Mouse (Mus musculus): ENCODE results near the gene Tent5c. TPM values are rescaled to one million over a fixed set of nuclear protein-coding genes. Genes with fewer than 3 reads are reported as not detected.

Gene Tent5c
- polyA plus RNA-seq, 2 experiments: 44.1 to 73.8 TPM

DNA sequence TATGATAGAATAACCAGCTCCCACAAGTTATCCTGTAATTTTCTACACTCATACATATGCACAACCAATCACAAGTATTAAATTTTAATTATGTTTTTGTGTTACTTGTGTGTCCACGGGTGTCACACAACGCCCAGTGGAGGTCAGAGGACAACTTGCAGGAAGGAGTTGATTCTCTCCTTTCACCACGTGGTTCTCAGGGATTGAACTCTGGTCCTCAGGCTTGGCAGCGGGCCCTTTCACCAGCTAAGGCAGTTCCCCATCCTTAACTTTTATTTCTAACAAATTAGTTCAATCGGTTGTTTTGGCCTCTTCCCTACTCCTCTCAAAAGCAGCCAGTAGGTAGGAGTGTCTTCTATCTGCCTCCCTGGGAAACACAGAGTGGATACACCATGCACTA lies 24.5 kb downstream of the Tent5c start:
- no peak overlapping the region for H3K9ac ChIP-seq (replicated peaks)
- no peaks in the 10 kb centered on the region for H3K4me1 ChIP-seq (replicated peaks; ENCODE audit: control insufficient read depth in 2 of 2, insufficient read depth in 2 of 2, low read length in 1 of 2)
- no peak for ATAC-seq (ENCODE audit: insufficient read depth)
- H3K9me3 ChIP-seq (ENCODE audit: control insufficient read depth, low read length): no peaks in the 10 kb centered on the region
- H3K27me3 ChIP-seq (ENCODE audit: control insufficient read depth, insufficient read depth, low read length): no peaks in the 10 kb centered on the region
- 81% methylated on average over 5 of the region's 5 CpGs for WGBS (ENCODE audit: insufficient replicate concordance)
- no peak overlapping the region for H3K4me2 ChIP-seq (ENCODE audit: low read depth)
- H3K4me3 ChIP-seq (ENCODE audit: insufficient read depth in 1 of 2, low read depth in 2 of 2, low read length in 2 of 2): no peak overlapping the region
- TF ChIP-seq CTCF (IDR thresholded peaks at IDR 0.05; ENCODE audit: low read depth): no peak
- TF ChIP-seq EP300 (IDR thresholded peaks at IDR 0.05; ENCODE audit: low read depth): no peak
- no peak for DNase-seq (ENCODE audit: low read depth in 3 of 3, low spot score in 3 of 3)
- peaks cover 25% of the 10 kb centered on the region for H3K36me3 ChIP-seq (replicated peaks; ENCODE audit: control insufficient read depth, insufficient read depth, low read depth)
- no peak overlapping the region for H3K27ac ChIP-seq

DNA sequence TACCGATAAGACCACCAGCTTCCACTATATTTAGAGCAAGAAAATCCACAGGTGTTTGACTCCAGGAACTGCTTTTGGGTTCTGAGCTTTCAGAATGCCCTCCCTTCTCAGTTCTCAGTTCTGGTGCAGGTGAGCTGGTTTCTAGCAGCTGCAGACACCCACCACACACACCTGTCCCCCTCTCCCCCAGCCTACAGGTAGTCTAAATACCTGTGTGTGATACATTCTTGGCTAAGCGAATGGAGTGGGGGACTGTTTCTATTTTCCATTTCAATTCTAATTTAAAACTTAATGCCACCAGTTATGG lies 25.2 kb downstream of the Tent5c start:
- H3K4me3 ChIP-seq (ENCODE audit: insufficient read depth in 1 of 2, low read depth in 2 of 2, low read length in 2 of 2): no peak overlapping the region
- H3K4me1 ChIP-seq (replicated peaks; ENCODE audit: control insufficient read depth in 2 of 2, insufficient read depth in 2 of 2, low read length in 1 of 2): no peaks in the 10 kb centered on the region
- no peak overlapping the region for H3K4me2 ChIP-seq (ENCODE audit: low read depth)
- no peak overlapping the region for H3K27ac ChIP-seq
- DNase-seq (ENCODE audit: low read depth in 3 of 3, low spot score in 3 of 3) (no peak), ATAC-seq (ENCODE audit: insufficient read depth) (no peak)
- H3K9ac ChIP-seq (replicated peaks): no peak overlapping the region
- no peaks in the 10 kb centered on the region for H3K27me3 ChIP-seq (ENCODE audit: control insufficient read depth, insufficient read depth, low read length)
- no peaks in the 10 kb centered on the region for H3K9me3 ChIP-seq (ENCODE audit: control insufficient read depth, low read length)
- WGBS (ENCODE audit: insufficient replicate concordance): 68% methylated on average over 2 of the region's 2 CpGs
- peaks cover 23% of the 10 kb centered on the region for H3K36me3 ChIP-seq (replicated peaks; ENCODE audit: control insufficient read depth, insufficient read depth, low read depth)
- no peak for TF ChIP-seq CTCF (IDR thresholded peaks at IDR 0.05; ENCODE audit: low read depth)
- no peak for TF ChIP-seq EP300 (IDR thresholded peaks at IDR 0.05; ENCODE audit: low read depth)

DNA sequence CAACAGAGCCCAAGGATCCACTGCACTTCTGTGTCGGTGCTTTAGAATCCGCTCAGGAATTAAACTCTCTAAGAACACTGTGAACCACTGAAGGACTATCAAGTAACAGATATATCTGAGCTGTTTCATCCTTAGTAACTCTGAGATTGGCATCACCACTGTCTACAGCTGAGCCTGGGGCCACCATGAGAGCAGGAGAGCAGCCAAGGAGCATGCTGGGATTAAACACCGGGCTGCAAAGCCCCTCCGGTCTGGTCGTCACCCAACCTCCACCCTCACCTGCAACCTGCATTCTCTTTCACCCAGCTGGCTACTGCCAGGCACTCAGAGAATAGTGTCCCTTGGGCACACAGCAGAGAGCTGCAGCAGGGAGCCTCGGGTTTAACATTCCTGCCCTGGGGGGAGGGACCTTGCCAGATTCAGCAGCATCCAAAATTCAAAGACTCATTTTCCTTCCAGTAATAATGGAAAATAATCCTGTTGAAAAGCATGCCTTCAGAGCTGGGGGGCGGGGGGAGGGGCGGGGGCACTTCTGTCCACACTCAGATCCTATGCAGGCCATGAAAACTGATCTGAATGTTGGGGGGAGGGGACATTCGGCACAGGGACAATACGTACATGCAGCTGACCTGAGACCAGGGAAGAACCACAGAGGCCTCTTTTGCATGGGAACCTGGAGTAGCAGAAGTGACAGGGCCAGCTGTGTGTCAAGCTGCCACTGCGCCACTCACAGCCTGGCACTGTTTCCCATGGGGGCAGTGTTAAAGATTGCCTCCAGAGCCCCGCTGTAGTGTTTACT lies 25.8 kb downstream of the Tent5c start:
- Histone ChIP-seq H3K36me3 (replicated peaks; ENCODE audit: control insufficient read depth, insufficient read depth, low read depth) (peaks cover 19% of the 10 kb centered on the region), H3K9me3 (ENCODE audit: control insufficient read depth, low read length) (no peaks in the 10 kb centered on the region), H3K27me3 (ENCODE audit: control insufficient read depth, insufficient read depth, low read length) (no peaks in the 10 kb centered on the region), H3K4me3 (ENCODE audit: insufficient read depth in 1 of 2, low read depth in 2 of 2, low read length in 2 of 2) (no peak overlapping the region), H3K4me2 (ENCODE audit: low read depth) (no peak overlapping the region), H3K9ac (replicated peaks) (no peak overlapping the region), H3K4me1 (replicated peaks; ENCODE audit: control insufficient read depth in 2 of 2, insufficient read depth in 2 of 2, low read length in 1 of 2) (no peaks in the 10 kb centered on the region), H3K27ac (no peak overlapping the region)
- ATAC-seq (ENCODE audit: insufficient read depth) (no peak), DNase-seq (ENCODE audit: low read depth in 3 of 3, low spot score in 3 of 3) (no peak)
- TF ChIP-seq EP300 (IDR thresholded peaks at IDR 0.05; ENCODE audit: low read depth) (no peak), CTCF (IDR thresholded peaks at IDR 0.05; ENCODE audit: low read depth) (no peak)
- WGBS (ENCODE audit: insufficient replicate concordance): 51% methylated on average over 12 of the region's 12 CpGs

DNA sequence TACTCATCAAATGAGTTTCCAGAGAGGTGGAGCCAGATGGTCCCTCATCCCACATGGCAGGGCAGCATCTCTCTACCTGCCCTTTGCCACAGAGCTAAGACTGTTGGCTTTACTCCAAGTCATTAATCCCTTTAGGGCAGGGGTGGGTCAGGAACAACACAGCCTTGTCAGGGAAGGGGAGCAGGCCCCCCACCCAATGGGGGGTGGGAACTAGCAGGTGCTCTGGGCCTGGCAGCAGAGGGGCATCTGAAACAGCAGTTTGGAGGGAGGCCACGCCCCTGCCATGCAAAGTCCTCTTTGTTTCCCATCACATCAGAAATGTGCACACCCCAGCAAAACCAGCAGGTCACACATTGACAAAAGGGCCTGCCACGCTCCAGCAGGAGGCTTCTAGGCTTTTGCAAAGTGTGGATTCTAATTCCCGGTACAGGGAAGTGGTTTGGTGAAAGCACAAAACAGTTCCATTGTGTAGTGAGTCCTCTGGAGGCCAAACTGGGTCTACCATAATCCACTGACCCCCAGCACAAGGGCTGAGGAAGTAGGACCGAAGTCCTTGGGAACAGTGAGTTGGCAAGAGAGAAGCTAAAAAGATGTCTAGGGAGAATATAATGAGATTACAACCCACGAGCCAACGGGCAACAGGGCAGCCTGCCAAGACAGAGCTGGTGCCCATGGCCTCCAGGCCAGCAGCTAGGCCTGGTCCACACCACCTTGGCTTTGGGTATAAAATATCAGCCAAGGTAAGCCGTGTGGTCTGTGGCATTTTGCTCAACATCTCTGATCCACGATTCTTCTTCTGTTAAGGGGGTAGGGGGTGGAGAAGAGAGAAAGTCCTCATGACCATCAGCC lies 26.7 kb downstream of the Tent5c start:
- WGBS (ENCODE audit: insufficient replicate concordance): 68% methylated on average over 8 of the region's 8 CpGs
- Histone ChIP-seq H3K4me2 (ENCODE audit: low read depth) (no peak overlapping the region), H3K27ac (no peak overlapping the region), H3K9me3 (ENCODE audit: control insufficient read depth, low read length) (no peaks in the 10 kb centered on the region), H3K4me3 (ENCODE audit: insufficient read depth in 1 of 2, low read depth in 2 of 2, low read length in 2 of 2) (no peak overlapping the region), H3K4me1 (replicated peaks; ENCODE audit: control insufficient read depth in 2 of 2, insufficient read depth in 2 of 2, low read length in 1 of 2) (no peaks in the 10 kb centered on the region), H3K9ac (replicated peaks) (no peak overlapping the region), H3K27me3 (ENCODE audit: control insufficient read depth, insufficient read depth, low read length) (no peaks in the 10 kb centered on the region), H3K36me3 (replicated peaks; ENCODE audit: control insufficient read depth, insufficient read depth, low read depth) (peaks cover 12% of the 10 kb centered on the region)
- no peak for DNase-seq (ENCODE audit: low read depth in 3 of 3, low spot score in 3 of 3)
- TF ChIP-seq CTCF (IDR thresholded peaks at IDR 0.05; ENCODE audit: low read depth) (no peak), EP300 (IDR thresholded peaks at IDR 0.05; ENCODE audit: low read depth) (no peak)
- no peak for ATAC-seq (ENCODE audit: insufficient read depth)

DNA sequence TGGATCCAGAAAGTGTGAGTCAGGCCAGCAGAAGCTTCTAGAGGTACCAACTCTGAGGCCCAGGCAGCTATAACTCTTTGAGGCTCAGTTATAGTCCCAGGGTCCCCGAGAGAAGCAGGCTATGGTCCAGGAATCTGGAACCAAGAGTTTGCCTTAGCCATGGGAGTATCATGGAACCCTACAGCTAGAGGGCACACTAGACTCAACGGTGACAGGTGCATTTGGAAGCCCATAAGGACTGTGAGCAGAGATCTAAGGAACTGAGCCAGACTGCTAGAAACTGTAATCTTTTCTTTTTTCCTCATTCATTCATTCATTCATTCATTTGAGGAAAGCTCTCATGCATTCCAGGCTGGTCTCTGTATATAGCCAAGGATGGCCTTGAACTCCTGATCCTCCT lies 28.6 kb downstream of the Tent5c start:
- Histone ChIP-seq H3K4me1 (replicated peaks; ENCODE audit: control insufficient read depth in 2 of 2, insufficient read depth in 2 of 2, low read length in 1 of 2) (no peaks in the 10 kb centered on the region), H3K4me3 (ENCODE audit: insufficient read depth in 1 of 2, low read depth in 2 of 2, low read length in 2 of 2) (no peak overlapping the region), H3K27ac (no peak overlapping the region), H3K27me3 (ENCODE audit: control insufficient read depth, insufficient read depth, low read length) (no peaks in the 10 kb centered on the region), H3K4me2 (ENCODE audit: low read depth) (no peak overlapping the region), H3K9ac (replicated peaks) (no peak overlapping the region), H3K9me3 (ENCODE audit: control insufficient read depth, low read length) (no peaks in the 10 kb centered on the region), H3K36me3 (replicated peaks; ENCODE audit: control insufficient read depth, insufficient read depth, low read depth) (no peaks in the 10 kb centered on the region)
- WGBS (ENCODE audit: insufficient replicate concordance): 77% methylated on average over 2 of the region's 2 CpGs
- TF ChIP-seq CTCF (IDR thresholded peaks at IDR 0.05; ENCODE audit: low read depth) (peak; percentile 65), EP300 (IDR thresholded peaks at IDR 0.05; ENCODE audit: low read depth) (no peak)
- DNase-seq (ENCODE audit: low read depth in 3 of 3, low spot score in 3 of 3) (no peak), ATAC-seq (ENCODE audit: insufficient read depth) (no peak)

Measured in liver, embryonic 14.5 days (tissue).